Mouse (Mus musculus) neural tube, embryonic 14.5 days (tissue): Measurements from ENCODE around the gene Mybph. TPM values are rescaled to one million over a fixed set of nuclear protein-coding genes. Genes with fewer than 3 reads are reported as not detected.

Source experiments
- ATAC-seq: fragments of 200-750 bp; cut with Nextera tagmentation; 2 replicates; pipeline ENCODE4 v1.8.0; 2017; ENCODE audit warnings: low read depth, mild to moderate bottlenecking, moderate TSS enrichment, moderate library complexity
- H3K27ac ChIP-seq: fragments of 300-500 bp; sonication (generic); 2 replicates; pipeline ENCODE4 v1.5.1; 2014; ENCODE audit warnings: low read depth, mild to moderate bottlenecking, control low read depth, low read length, moderate library complexity, mixed read lengths
- H3K27me3 ChIP-seq: fragments of 300-500 bp; sonication (generic); 2 replicates; pipeline ENCODE4 v1.6.1; 2014; ENCODE audit warnings: low read length; ENCODE audit not compliant: control insufficient read depth, insufficient read depth
- H3K36me3 ChIP-seq: fragments of 300-500 bp; sonication (generic); 2 replicates; pipeline ENCODE4 v1.6.1; 2014; ENCODE audit warnings: low read length, mixed read lengths; ENCODE audit not compliant: control insufficient read depth, insufficient read depth
- H3K4me1 ChIP-seq: fragments of 300-500 bp; sonication (generic); 2 replicates; pipeline ENCODE4 v1.6.1; 2014; ENCODE audit warnings: low read length; ENCODE audit not compliant: control insufficient read depth, insufficient read depth
- H3K4me2 ChIP-seq: fragments of 300-500 bp; sonication (generic); 2 replicates; pipeline ENCODE4 v1.6.1; 2014; ENCODE audit warnings: mild to moderate bottlenecking, low read depth, low read length, control low read depth
- H3K4me3 ChIP-seq: fragments of 300-500 bp; sonication (generic); 2 replicates; pipeline ENCODE4 v1.5.1; 2014; ENCODE audit warnings: low read depth, low read length, control low read depth, mixed read lengths
- H3K9ac ChIP-seq: fragments of 300-500 bp; sonication (generic); replicated peaks from 2 replicates; pipeline ENCODE4 v1.6.1; 2014; ENCODE audit warnings: low read depth, mild to moderate bottlenecking, control low read depth, low read length, mixed read lengths
- H3K9me3 ChIP-seq: fragments of 300-500 bp; sonication (generic); 2 replicates; pipeline ENCODE4 v1.6.1; 2016; ENCODE audit warnings: low read length; ENCODE audit not compliant: control insufficient read depth
- WGBS: fragments of 180-500 bp; shearing (Covaris S2); extraction: QIAGEN DNeasy Blood & Tissue Kit; methylation state at CpG from one replicate; pipeline ENCODE4 v1.1.7; 2014; 5-methylcytosine and 5-hydroxymethylcytosine counted together
- polyA plus RNA-seq: library from polyadenylated mRNA; unstranded; fragments of >200 nt; fragmentation: Nextera tagmentation; extraction: Ambion mirVana; gene quantifications from 2 replicates; pipeline ENCODE4 v1.2.1, GENCODE M21; 2014

Gene Mybph
- polyA plus RNA-seq, 1 experiment from 2014 or later, result 0.35 TPM

DNA sequence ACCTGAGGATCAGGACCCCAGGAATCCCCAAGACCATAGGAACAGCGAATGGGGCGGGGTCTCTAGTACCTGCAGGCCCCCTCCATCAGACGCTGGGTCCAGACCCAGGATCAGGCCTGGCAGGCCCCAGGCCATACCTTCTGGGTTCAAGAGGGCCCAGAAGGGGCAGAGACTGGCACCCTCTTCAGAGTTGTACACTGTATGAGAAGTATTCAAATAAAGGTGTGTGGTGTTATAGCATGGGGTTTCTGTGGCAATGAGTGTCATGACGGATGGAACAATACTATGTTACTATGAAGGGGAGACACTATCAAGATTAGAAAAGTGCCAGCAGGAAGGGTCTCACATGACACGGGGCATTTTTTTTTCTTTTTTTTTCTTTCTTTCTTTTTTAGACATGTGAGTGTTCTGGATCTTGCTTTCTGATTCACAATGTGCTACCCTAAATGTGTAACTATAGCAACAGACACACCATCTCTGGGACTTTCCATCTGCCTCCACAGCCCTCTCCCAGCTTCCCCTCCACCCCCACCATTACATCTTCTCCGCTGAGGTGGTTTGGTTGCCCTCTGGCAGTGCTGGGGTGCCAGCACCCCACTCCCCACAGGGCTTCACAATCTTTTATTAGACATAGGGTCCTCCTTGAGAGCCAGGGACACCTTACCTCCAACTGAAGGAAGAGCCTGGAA is 7.9 kb downstream of the Mybph start:
- Histone ChIP-seq H3K4me3 (no peak overlapping the region), H3K9ac (no peak overlapping the region), H3K36me3 (no peaks in the 10 kb centered on the region; the same call in 1 of the 2 replicates), H3K9me3 (no peaks in the 10 kb centered on the region), H3K4me1 (no peaks in the 10 kb centered on the region), H3K27ac (no peak overlapping the region), H3K27me3 (no peaks in the 10 kb centered on the region), H3K4me2 (no peak overlapping the region)
- ATAC-seq, result no peak
- 87% methylated on average over 6 of the region's 6 CpGs for WGBS

DNA sequence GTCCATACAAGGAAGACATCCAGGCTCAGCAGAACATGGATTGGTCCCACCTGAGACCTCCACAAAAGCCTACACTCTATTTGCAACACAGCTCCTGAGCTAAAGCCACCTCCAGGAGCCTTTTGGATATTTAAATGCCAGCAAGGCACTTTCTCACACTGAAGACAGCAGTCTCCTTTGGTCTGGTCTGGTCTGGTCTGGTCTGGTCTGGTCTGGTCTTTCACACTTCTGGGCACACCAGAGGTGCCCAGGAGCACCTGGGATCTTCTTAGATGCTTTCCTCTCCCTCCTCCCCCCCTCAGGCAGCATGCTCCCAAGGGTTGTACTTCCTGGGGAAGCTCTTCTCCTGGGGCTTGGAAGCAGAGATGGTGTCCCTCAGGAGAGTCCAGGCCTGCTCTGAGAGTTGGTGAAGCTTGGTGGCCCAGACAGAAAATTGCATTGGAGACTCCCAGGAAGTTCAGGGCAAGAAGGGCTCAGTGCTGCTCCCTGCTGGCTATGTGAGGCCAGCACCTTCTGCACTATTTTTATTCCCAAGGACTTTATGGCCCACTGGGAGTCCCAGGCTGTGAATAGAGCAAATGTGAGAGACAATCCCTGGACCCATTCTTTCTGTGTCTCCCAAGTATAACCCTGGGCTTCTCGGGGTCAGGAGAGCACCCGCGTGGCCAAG is 8.6 kb downstream of the Mybph start:
- Histone ChIP-seq H3K27ac (no peak overlapping the region), H3K9me3 (no peaks in the 10 kb centered on the region), H3K4me2 (no peak overlapping the region), H3K9ac (no peak overlapping the region), H3K4me3 (no peak overlapping the region), H3K4me1 (no peaks in the 10 kb centered on the region), H3K36me3 (no peaks in the 10 kb centered on the region; the same call in 1 of the 2 replicates), H3K27me3 (no peaks in the 10 kb centered on the region)
- ATAC-seq, result no peak
- WGBS, result 34% methylated on average over 3 of the region's 3 CpGs

DNA sequence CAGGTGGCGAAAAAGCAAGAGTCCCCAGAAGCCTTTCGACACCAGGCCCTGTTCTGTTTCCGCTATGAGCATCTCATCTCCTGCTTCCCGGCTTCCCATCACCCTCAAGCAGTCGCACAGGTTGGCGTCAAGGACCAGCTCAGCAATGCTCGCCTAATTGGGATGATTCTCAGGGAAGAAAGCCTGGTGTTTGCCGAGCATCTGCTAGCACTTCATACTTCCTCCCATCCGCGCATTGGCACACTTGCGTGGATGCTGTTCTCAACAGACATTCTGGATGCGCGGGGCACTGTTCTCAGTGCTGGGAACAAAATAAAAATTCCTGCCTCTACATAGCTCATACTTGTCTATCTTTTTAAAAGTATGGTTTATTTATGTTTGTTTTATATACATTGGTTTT is 11.0 kb downstream of the Mybph start:
- ATAC-seq, result no peak
- Histone ChIP-seq H3K27ac (no peak overlapping the region), H3K4me2 (no peak overlapping the region), H3K9me3 (no peaks in the 10 kb centered on the region), H3K4me3 (no peak overlapping the region), H3K36me3 (no peaks in the 10 kb centered on the region; the same call in 1 of the 2 replicates), H3K9ac (no peak overlapping the region), H3K27me3 (no peaks in the 10 kb centered on the region), H3K4me1 (no peaks in the 10 kb centered on the region)
- WGBS, result 93% methylated on average over 13 of the region's 13 CpGs

DNA sequence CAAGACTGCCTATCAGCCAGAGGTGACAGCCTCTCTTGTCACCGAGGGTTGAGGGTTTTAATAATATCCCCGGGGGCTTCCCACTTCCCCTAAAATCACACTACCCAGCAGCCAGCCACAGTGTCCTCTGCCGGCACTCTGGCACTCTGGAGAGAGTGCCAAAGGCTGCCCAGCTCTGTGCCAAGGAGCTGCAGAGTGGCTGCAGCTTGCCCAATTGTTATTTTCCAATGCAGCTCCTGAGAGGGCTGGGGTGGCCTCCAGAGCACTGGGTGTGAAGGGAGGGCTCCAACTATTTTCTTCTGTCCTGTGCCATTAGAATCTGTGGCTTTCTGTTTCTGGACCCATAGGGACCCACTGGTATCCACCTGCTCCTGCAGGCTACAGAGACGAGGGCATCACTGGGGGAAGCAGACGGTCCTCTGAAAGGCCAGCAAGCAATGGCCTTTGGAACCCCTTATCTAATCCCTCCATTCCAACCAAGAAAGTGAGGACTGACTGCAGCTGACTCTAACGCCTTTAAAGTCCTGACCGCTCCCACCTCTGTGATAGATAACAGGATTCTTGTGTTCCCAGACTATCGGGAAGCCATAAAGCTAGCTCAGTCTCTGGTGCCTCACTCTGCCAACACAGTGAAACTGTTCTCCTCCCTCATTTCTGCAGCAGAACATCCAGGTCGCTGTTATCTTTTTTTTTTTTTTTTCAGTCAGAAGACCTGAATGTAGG is 12.2 kb downstream of the Mybph start:
- H3K4me2 ChIP-seq, result no peak overlapping the region
- no peak overlapping the region for H3K4me3 ChIP-seq
- no peaks in the 10 kb centered on the region for H3K27me3 ChIP-seq
- no peaks in the 10 kb centered on the region for H3K4me1 ChIP-seq
- no peak overlapping the region for H3K9ac ChIP-seq
- no peaks in the 10 kb centered on the region for H3K9me3 ChIP-seq
- ATAC-seq, result no peak
- WGBS, result 45% methylated on average over 9 of the region's 9 CpGs
- H3K36me3 ChIP-seq, result no peaks in the 10 kb centered on the region; the same call in 1 of the 2 replicates
- H3K27ac ChIP-seq, result no peak overlapping the region

DNA sequence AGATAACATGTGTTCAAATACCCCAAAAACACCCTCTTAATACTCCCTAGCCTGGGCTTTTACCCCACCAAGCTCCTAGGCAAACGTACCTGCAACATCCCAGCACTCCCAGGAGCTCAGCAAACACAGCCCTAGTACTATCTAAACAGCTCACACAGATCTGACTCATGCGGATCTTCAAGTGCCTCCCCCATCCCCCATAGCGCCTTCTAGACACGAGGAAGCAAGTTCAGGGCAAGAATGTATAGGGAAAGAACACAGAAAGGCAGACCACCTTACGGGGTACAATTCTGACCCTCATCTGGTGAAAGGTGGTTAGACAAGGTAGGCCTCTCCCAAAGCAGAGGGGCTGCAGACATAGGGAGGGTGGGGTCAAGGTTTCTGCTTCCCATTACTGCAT is 12.8 kb downstream of the Mybph start:
- 63% methylated on average over 5 of the region's 5 CpGs for WGBS
- H3K9ac ChIP-seq, result no peak overlapping the region
- ATAC-seq, result no peak

DNA sequence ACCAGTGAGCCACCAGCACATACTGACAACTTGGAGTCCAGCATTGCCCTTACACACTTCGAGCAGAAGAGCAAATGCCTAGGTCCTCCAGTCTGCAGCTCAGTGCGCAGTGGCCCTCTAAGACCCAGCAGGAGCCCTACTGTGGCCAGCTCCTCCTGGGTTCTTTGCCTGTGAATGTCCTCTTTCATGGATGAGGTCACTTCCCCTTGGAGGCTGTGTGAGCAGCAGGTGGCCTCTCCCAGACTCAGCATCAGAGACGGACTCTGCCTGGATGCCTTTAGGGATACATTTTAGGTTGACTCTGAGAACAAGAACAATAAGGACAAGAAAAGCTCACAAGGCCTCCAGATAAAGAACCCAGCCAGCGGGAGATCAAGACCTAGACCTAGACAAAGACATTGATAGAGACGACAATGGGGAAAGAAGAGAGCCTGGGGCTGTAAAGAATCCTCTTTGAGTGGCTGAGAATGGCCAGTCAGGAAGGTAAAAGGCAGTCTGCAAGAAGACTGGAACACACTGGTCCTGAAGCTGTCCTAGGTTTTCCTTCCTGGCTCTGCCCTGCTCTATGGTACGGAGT is 17.0 kb downstream of the Mybph start:
- Histone ChIP-seq H3K4me2 (no peak overlapping the region), H3K9ac (no peak overlapping the region), H3K4me3 (no peak overlapping the region), H3K36me3 (no peaks in the 10 kb centered on the region; the same call in 1 of the 2 replicates), H3K4me1 (no peaks in the 10 kb centered on the region), H3K27me3 (no peaks in the 10 kb centered on the region), H3K9me3 (no peaks in the 10 kb centered on the region), H3K27ac (no peak overlapping the region)
- 50% methylated on average over 6 of the region's 6 CpGs for WGBS
- no peak for ATAC-seq

More for the DNA sequence above, 12.8 kb downstream of the Mybph start:
- H3K4me1 ChIP-seq, result no peaks in the 10 kb centered on the region
- no peak overlapping the region for H3K27ac ChIP-seq
- H3K9me3 ChIP-seq, result no peaks in the 10 kb centered on the region
- H3K36me3 ChIP-seq, result no peaks in the 10 kb centered on the region; the same call in 1 of the 2 replicates
- H3K27me3 ChIP-seq, result no peaks in the 10 kb centered on the region
- no peak overlapping the region for H3K4me3 ChIP-seq
- H3K4me2 ChIP-seq, result no peak overlapping the region

DNA sequence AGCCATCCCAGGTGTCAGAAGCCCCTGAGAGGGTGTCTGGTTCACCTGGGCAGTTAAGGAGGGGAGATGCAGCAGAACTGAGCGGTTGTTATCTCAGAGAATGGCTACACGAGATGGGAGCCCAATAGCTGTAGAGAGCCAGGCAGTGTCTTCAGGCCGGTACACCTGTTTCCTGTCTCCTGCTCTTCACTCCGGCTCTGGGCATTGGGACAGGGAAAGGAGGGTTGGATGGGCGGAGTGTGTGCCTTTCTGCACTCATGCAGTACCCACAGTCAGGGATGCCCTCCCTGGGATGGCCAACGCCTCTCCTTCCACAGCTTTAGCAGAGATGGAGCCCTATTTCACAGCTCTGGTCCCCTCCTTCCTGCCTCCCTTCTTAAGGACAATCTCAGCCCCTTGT is 17.8 kb downstream of the Mybph start:
- Histone ChIP-seq H3K27ac (no peak overlapping the region), H3K4me2 (no peak overlapping the region), H3K4me3 (no peak overlapping the region), H3K4me1 (0 out of 2 replicates have a peak, but pooled peaks cover 5% of the 10 kb centered on the region), H3K9ac (no peak overlapping the region), H3K27me3 (no peaks in the 10 kb centered on the region), H3K9me3 (no peaks in the 10 kb centered on the region), H3K36me3 (no peaks in the 10 kb centered on the region)
- WGBS, result 80% methylated on average over 6 of the region's 6 CpGs
- no peak for ATAC-seq

DNA sequence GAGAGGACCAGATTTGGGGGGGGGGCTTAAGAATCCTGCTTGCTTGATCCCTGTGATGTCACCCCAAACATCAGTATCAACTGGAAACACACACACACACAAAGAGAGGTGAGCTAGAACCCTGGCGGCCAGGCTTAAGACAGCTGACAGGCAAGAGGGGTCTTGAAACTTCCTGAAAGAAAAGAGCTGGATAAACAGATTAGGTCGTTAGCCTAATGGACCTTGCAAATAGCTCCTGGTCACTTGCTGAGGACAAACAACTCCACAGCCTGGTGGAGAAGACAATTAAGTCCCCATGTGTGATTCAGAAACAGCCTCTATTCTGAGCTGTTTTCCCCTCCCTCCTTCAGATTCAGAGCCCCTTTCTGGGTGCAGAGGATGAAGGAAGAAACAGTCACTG is 18.4 kb downstream of the Mybph start:
- Histone ChIP-seq H3K27ac (no peak overlapping the region), H3K27me3 (no peaks in the 10 kb centered on the region), H3K4me3 (no peak overlapping the region), H3K4me2 (no peak overlapping the region), H3K9ac (no peak overlapping the region), H3K9me3 (no peaks in the 10 kb centered on the region), H3K4me1 (0 out of 2 replicates have a peak, but pooled peaks cover 5% of the 10 kb centered on the region), H3K36me3 (no peaks in the 10 kb centered on the region)
- ATAC-seq, result no peak
- 6% methylated on average over 2 of the region's 2 CpGs for whole genome bisulfite sequencing
